Mouse (Mus musculus) ES-Bruce4 (cell line): ENCODE measurements around the gene 9530068E07Rik. TPM values are rescaled to one million over a fixed set of nuclear protein-coding genes. Genes with fewer than 3 reads are reported as not detected.

ENCODE experiments used
- H3K27ac ChIP-seq: 2 replicates; pipeline ENCODE4 v1.5.1; 2012; ENCODE audit warnings: low read length, inconsistent platforms; ENCODE audit not compliant: insufficient read depth
- H3K27me3 ChIP-seq: 2 replicates; pipeline ENCODE4 v1.6.1; 2012; ENCODE audit warnings: mild to moderate bottlenecking, low read length, inconsistent platforms; ENCODE audit not compliant: control insufficient read depth, poor library complexity, insufficient read depth, severe bottlenecking
- H3K36me3 ChIP-seq: 2 replicates; pipeline ENCODE4 v1.6.1; 2012; ENCODE audit warnings: inconsistent platforms, mild to moderate bottlenecking, low read length, moderate library complexity; ENCODE audit not compliant: control insufficient read depth, poor library complexity, insufficient read depth, severe bottlenecking
- H3K4me1 ChIP-seq: one replicate; pipeline ENCODE4 v1.8.1; 2011; ENCODE audit warnings: low read length; ENCODE audit not compliant: control insufficient read depth, insufficient read depth
- H3K4me3 ChIP-seq: 2 replicates; pipeline ENCODE4 v1.5.1; 2011; ENCODE audit warnings: low read depth, mild to moderate bottlenecking, low read length
- H3K9ac ChIP-seq: 2 replicates; pipeline ENCODE4 v1.6.1; 2012; ENCODE audit warnings: low read depth, mild to moderate bottlenecking, inconsistent platforms; ENCODE audit not compliant: poor library complexity, severe bottlenecking
- H3K9me3 ChIP-seq: replicated peaks from 2 replicates; pipeline ENCODE4 v1.6.1; 2012; ENCODE audit warnings: mild to moderate bottlenecking, low read length, inconsistent platforms; ENCODE audit not compliant: control insufficient read depth, poor library complexity, insufficient read depth, severe bottlenecking
- CTCF ChIP-seq: IDR thresholded peaks from one replicate; pipeline ENCODE4 v1.8.1; 2011; ENCODE audit warnings: low read depth, low read length
- EP300 ChIP-seq: IDR thresholded peaks from 2 replicates; pipeline ENCODE4 v1.6.1; 2011; ENCODE audit warnings: low read depth, low read length; ENCODE audit not compliant: insufficient read depth
- POLR2A ChIP-seq: IDR thresholded peaks from one replicate; pipeline ENCODE4 v1.8.1; 2011; ENCODE audit warnings: low read length; ENCODE audit not compliant: insufficient read depth
- polyA plus RNA-seq: library from polyadenylated mRNA; stranded (reverse); fragments of >200 nt; gene quantifications from 2 replicates; pipeline ENCODE4 v1.2.4, GENCODE M21; 2011; ENCODE audit warnings: low read depth; ENCODE audit not compliant: missing spikeins, insufficient read depth, insufficient read length

The 9530068E07Rik gene
- polyA plus RNA-seq, 1 experiment: 54.9 TPM

GRCm38 (mm10) chr11:52394494-52394893 is 1.7 kb upstream of the 9530068E07Rik start:
- Histone ChIP-seq H3K9ac (no peak overlapping the region), H3K4me3 (no peak overlapping the region), H3K9me3 (no peaks in the 10 kb centered on the region), H3K27me3 (no peaks in the 10 kb centered on the region), H3K27ac (no peak overlapping the region), H3K36me3 (0 out of 2 replicates have a peak, but pooled peaks cover 4% of the 10 kb centered on the region), H3K4me1 (no peaks in the 10 kb centered on the region)
- TF ChIP-seq EP300: no peak
- TF ChIP-seq POLR2A: no peak

- H3K27ac ChIP-seq: no peak overlapping the region
- H3K27me3 ChIP-seq: no peaks in the 10 kb centered on the region
- peak overlapping the region; percentile 87; the same call in 1 of the 2 replicates for H3K9ac ChIP-seq
- no peaks in the 10 kb centered on the region for H3K9me3 ChIP-seq
- TF ChIP-seq EP300: no peak
- TF ChIP-seq CTCF: peak; percentile 51
- H3K4me3 ChIP-seq: no peak overlapping the region
- H3K4me1 ChIP-seq: no peaks in the 10 kb centered on the region
- H3K36me3 ChIP-seq: 0 out of 2 replicates have a peak, but pooled peaks cover 4% of the 10 kb centered on the region
Measured at GRCm38 (mm10) chr11:52395343-52395742, 885 bp upstream of the 9530068E07Rik start.

- Histone ChIP-seq H3K4me1 (no peaks in the 10 kb centered on the region), H3K9me3 (no peaks in the 10 kb centered on the region), H3K4me3 (peak overlapping the region; percentile 83), H3K36me3 (0 out of 2 replicates have a peak, but pooled peaks cover 4% of the 10 kb centered on the region), H3K9ac (peak overlapping the region; percentile 87), H3K27ac (peak overlapping the region; percentile 42), H3K27me3 (no peaks in the 10 kb centered on the region)
- no peak for TF ChIP-seq CTCF
- TF ChIP-seq POLR2A: no peak
- no peak for TF ChIP-seq EP300
Measured at GRCm38 (mm10) chr11:52396597-52397188, 465 bp downstream of the 9530068E07Rik start.

- Histone ChIP-seq H3K4me3 (no peak overlapping the region), H3K27me3 (no peaks in the 10 kb centered on the region), H3K4me1 (no peaks in the 10 kb centered on the region), H3K36me3 (no peaks in the 10 kb centered on the region), H3K9ac (peak overlapping the region; percentile 87), H3K27ac (no peak overlapping the region), H3K9me3 (no peaks in the 10 kb centered on the region)
- TF ChIP-seq POLR2A: no peak
Measured at GRCm38 (mm10) chr11:52397385-52397987, 1.3 kb downstream of the 9530068E07Rik start.

GRCm38 (mm10) chr11:52401476-52401875 is 5.2 kb downstream of the 9530068E07Rik start:
- no peaks in the 10 kb centered on the region for H3K27me3 ChIP-seq
- H3K36me3 ChIP-seq: peaks cover 15% of the 10 kb centered on the region
- no peak for TF ChIP-seq CTCF
- TF ChIP-seq POLR2A: no peak
- TF ChIP-seq EP300: no peak
- H3K9me3 ChIP-seq: no peaks in the 10 kb centered on the region
- H3K9ac ChIP-seq: no peak overlapping the region
- no peak overlapping the region for H3K4me3 ChIP-seq
- no peaks in the 10 kb centered on the region for H3K4me1 ChIP-seq
- H3K27ac ChIP-seq: no peak overlapping the region

GRCm38 (mm10) chr11:52402566-52402965 is 6.3 kb downstream of the 9530068E07Rik start:
- TF ChIP-seq EP300 (no peak), CTCF (no peak), POLR2A (no peak)
- no peak overlapping the region for H3K27ac ChIP-seq
- no peaks in the 10 kb centered on the region for H3K9me3 ChIP-seq
- H3K4me3 ChIP-seq: no peak overlapping the region
- H3K4me1 ChIP-seq: no peaks in the 10 kb centered on the region
- peaks cover 23% of the 10 kb centered on the region for H3K36me3 ChIP-seq
- H3K27me3 ChIP-seq: no peaks in the 10 kb centered on the region
- no peak overlapping the region for H3K9ac ChIP-seq
